Mouse (Mus musculus): Measurements from ENCODE around the gene Adamtsl4. TPM values are rescaled to one million over a fixed set of nuclear protein-coding genes. Genes with fewer than 3 reads are reported as not detected.

The Adamtsl4 gene
- polyA plus RNA-seq, 1 experiment from 2014 or later = 3.8 TPM

DNA sequence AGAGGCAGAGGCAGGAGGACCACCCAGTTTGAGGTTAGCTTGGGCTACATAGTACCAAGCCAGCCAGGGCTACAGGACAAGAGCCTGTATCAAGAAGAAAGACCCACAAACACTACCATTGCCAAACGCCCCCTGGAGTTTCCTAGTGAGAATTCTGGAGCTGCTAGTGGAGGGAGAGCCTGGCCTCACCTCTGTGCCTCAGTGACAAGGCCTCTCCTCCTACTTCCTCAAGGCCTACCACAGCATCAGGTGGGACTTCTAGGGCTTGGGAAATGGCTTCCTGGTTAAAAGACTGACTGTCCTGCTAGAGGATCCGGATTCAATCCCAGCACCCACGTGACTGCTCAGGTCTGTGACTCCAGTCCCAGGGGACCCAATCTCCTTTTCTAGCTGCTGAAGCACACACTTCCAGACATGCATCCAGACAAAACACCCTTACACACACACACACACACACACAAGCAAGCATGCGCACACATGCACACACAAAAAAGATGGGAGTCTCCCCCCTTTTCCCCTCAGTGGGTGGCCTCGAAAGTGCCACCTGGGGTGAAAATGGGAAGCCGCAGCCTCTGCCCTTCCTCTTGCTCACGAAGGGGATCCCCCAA, 35.4 kb downstream of the Adamtsl4 start:
- DNase-seq (ENCODE audit: low spot score) = no peak
- Histone ChIP-seq H3K36me3 (ENCODE audit: control insufficient read depth, insufficient read depth, low read length) (no peaks in the 10 kb centered on the region), H3K9ac (ENCODE audit: low read depth, low read length) (no peak overlapping the region), H3K27me3 (replicated peaks; ENCODE audit: control insufficient read depth, insufficient read depth, low read length) (no peaks in the 10 kb centered on the region), H3K27ac (replicated peaks; ENCODE audit: low read depth, low read length) (no peak overlapping the region), H3K4me2 (ENCODE audit: low read depth, low read length) (no peak overlapping the region), H3K4me3 (ENCODE audit: low read depth, low read length) (no peak overlapping the region), H3K4me1 (ENCODE audit: control insufficient read depth, insufficient read depth, low read length) (0 out of 2 replicates have a peak, but pooled peaks cover 4% of the 10 kb centered on the region), H3K9me3 (ENCODE audit: control insufficient read depth, low read length) (no peaks in the 10 kb centered on the region)
- 48% methylated on average over 7 of the region's 7 CpGs for WGBS
- no peak for ATAC-seq (ENCODE audit: low read depth)

DNA sequence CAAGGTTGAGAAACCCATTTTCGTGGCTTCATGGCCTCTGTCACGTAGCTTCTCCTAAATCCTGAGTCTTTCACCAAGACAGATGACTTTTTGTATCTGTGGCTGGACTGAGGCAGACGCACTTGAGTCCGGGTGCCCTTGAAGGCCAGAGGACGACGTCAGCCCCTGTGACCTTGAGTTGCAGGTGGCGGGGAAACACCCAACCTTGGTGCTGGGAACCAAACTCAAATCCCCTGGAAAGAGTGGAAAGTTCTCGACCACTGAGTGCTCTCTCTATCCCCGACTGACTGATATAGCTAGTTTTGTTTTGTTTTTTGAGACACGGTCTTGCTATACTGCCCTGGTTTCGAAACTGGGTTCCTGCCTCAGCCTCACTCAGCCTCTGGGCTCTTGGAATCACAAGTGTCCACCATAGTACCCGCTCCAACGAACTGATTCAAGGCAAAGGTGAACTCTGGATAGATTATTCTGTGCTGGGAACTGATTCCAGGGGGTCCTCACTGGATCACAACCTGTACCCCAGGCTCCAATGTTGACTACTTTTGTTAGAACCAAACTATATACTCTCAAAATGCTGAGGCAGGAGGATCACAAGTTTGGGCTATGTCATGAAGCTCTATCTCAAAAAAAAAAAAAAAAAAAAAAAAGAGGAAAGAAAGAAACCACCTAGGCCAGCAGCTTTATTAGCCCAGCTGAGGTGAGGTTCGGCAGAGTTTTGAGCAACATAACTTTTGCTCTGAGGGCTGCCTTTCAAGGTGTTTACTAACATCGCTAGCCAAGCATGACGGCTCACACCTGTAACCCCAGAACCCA, 36.1 kb downstream of the Adamtsl4 start:
- H3K27ac ChIP-seq (replicated peaks; ENCODE audit: low read depth, low read length) = peak overlapping the region; percentile 63

DNA sequence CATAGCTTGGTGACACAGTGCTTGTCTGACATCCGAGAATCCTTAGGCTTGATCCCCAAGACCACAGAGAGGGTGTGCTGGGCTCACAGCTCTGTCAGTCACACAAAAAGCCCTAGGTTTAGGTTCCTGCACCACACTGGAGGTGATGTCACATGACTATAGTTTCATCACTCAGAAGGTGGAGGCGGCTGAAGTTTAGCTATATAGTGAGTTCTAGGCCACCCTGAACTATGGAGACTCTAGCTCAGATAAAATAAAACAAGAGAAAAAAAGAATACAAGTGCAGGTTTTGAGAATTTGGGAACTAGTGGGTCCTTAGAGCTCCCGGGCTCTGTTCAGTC, 36.7 kb downstream of the Adamtsl4 start:
- Histone ChIP-seq H3K9me3 (ENCODE audit: control insufficient read depth, low read length) (no peaks in the 10 kb centered on the region), H3K27ac (replicated peaks; ENCODE audit: low read depth, low read length) (peak overlapping the region; percentile 63), H3K36me3 (ENCODE audit: control insufficient read depth, insufficient read depth, low read length) (no peaks in the 10 kb centered on the region), H3K4me3 (ENCODE audit: low read depth, low read length) (no peak overlapping the region), H3K4me2 (ENCODE audit: low read depth, low read length) (no peak overlapping the region), H3K27me3 (replicated peaks; ENCODE audit: control insufficient read depth, insufficient read depth, low read length) (no peaks in the 10 kb centered on the region), H3K4me1 (ENCODE audit: control insufficient read depth, insufficient read depth, low read length) (0 out of 2 replicates have a peak, but pooled peaks cover 4% of the 10 kb centered on the region), H3K9ac (ENCODE audit: low read depth, low read length) (no peak overlapping the region)
- DNase-seq (ENCODE audit: low spot score) (no peak), ATAC-seq (ENCODE audit: low read depth) (no peak)
- 84% methylated on average over 3 of the region's 3 CpGs for WGBS

More for the DNA sequence above, 36.1 kb downstream of the Adamtsl4 start:
- Histone ChIP-seq H3K36me3 (ENCODE audit: control insufficient read depth, insufficient read depth, low read length) (no peaks in the 10 kb centered on the region), H3K4me1 (ENCODE audit: control insufficient read depth, insufficient read depth, low read length) (0 out of 2 replicates have a peak, but pooled peaks cover 4% of the 10 kb centered on the region), H3K4me3 (ENCODE audit: low read depth, low read length) (no peak overlapping the region), H3K9me3 (ENCODE audit: control insufficient read depth, low read length) (no peaks in the 10 kb centered on the region), H3K9ac (ENCODE audit: low read depth, low read length) (no peak overlapping the region), H3K4me2 (ENCODE audit: low read depth, low read length) (no peak overlapping the region), H3K27me3 (replicated peaks; ENCODE audit: control insufficient read depth, insufficient read depth, low read length) (no peaks in the 10 kb centered on the region)
- no peak for ATAC-seq (ENCODE audit: low read depth)
- WGBS = 89% methylated on average over 16 of the region's 16 CpGs
- no peak for DNase-seq (ENCODE audit: low spot score)

DNA sequence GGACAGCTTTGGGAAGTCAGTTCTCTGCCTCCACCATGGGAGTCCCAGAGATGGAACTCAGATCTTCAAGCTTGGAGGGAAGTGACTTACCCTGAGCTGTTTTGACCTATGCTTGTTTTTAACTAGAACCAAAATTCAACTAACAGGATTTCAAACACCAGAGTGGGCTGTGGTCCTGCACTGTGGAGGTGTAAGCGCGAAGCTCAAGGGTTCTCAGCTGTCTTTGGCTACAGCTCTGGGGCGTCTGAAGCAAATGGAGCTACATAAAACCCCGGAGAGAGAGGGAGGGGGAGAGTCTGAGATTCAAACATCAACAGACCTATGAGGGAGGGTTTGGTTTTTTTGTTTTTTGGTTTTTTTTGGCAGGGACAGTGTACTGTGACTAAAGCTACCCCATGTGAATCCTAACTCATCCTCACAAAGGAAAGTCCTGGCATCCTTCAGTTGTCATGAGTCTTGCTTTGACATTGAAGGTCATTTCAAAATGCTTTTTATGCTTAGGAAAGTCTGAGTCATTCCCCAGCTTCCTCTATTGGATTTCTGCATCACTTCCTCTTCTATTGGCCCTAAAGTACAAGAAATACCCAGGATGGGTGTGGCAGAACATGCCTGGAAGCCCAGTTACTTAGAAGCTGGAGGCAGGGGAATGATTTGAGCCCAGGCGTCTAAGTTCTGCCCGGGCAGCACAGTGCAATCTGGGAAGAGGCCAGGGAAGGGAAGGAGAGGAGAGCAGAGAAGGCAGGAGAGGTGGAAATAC, 37.3 kb downstream of the Adamtsl4 start:
- peak overlapping the region; percentile 63 for H3K27ac ChIP-seq (replicated peaks; ENCODE audit: low read depth, low read length)

DNA sequence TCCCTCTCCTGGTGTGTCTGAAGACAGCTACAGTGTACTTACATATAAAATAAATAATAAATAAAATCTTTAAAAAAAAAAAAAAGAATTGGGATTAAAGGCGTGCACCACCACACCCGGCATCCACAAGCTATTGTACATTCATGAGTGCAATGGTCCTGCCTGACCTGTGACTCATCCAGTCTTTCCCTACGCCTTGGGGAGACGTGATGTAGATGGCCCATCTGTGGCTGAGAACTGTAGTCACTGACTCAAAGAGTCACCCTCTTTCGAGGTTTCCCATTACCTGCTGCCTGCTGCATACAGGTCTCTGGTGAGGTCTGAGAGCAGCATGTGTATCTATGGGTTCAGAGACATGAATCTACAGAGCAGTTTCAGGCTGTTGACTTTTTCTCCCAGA, 39.7 kb downstream of the Adamtsl4 start:
- ATAC-seq (ENCODE audit: low read depth) (no peak), DNase-seq (ENCODE audit: low spot score) (no peak)
- H3K36me3 ChIP-seq (ENCODE audit: control insufficient read depth, insufficient read depth, low read length) = no peaks in the 10 kb centered on the region
- H3K9me3 ChIP-seq (ENCODE audit: control insufficient read depth, low read length) = no peaks in the 10 kb centered on the region
- H3K4me2 ChIP-seq (ENCODE audit: low read depth, low read length) = no peak overlapping the region
- H3K27ac ChIP-seq (replicated peaks; ENCODE audit: low read depth, low read length) = no peak overlapping the region
- 0 out of 2 replicates have a peak, but pooled peaks cover 4% of the 10 kb centered on the region for H3K4me1 ChIP-seq (ENCODE audit: control insufficient read depth, insufficient read depth, low read length)
- WGBS = 91% methylated on average over 5 of the region's 5 CpGs
- no peaks in the 10 kb centered on the region for H3K27me3 ChIP-seq (replicated peaks; ENCODE audit: control insufficient read depth, insufficient read depth, low read length)
- no peak overlapping the region for H3K9ac ChIP-seq (ENCODE audit: low read depth, low read length)
- no peak overlapping the region for H3K4me3 ChIP-seq (ENCODE audit: low read depth, low read length)

More for the DNA sequence above, 37.3 kb downstream of the Adamtsl4 start:
- DNase-seq (ENCODE audit: low spot score) (peak; percentile 73), ATAC-seq (ENCODE audit: low read depth) (peak; percentile 35; the same call in 1 of the 2 replicates)
- 50% methylated on average over 6 of the region's 6 CpGs for WGBS
- 0 out of 2 replicates have a peak, but pooled peaks cover 4% of the 10 kb centered on the region for H3K4me1 ChIP-seq (ENCODE audit: control insufficient read depth, insufficient read depth, low read length)
- no peak overlapping the region for H3K4me2 ChIP-seq (ENCODE audit: low read depth, low read length)
- no peaks in the 10 kb centered on the region for H3K27me3 ChIP-seq (replicated peaks; ENCODE audit: control insufficient read depth, insufficient read depth, low read length)
- H3K9me3 ChIP-seq (ENCODE audit: control insufficient read depth, low read length) = no peaks in the 10 kb centered on the region
- no peak overlapping the region for H3K9ac ChIP-seq (ENCODE audit: low read depth, low read length)
- no peak overlapping the region for H3K4me3 ChIP-seq (ENCODE audit: low read depth, low read length)
- no peaks in the 10 kb centered on the region for H3K36me3 ChIP-seq (ENCODE audit: control insufficient read depth, insufficient read depth, low read length)

DNA sequence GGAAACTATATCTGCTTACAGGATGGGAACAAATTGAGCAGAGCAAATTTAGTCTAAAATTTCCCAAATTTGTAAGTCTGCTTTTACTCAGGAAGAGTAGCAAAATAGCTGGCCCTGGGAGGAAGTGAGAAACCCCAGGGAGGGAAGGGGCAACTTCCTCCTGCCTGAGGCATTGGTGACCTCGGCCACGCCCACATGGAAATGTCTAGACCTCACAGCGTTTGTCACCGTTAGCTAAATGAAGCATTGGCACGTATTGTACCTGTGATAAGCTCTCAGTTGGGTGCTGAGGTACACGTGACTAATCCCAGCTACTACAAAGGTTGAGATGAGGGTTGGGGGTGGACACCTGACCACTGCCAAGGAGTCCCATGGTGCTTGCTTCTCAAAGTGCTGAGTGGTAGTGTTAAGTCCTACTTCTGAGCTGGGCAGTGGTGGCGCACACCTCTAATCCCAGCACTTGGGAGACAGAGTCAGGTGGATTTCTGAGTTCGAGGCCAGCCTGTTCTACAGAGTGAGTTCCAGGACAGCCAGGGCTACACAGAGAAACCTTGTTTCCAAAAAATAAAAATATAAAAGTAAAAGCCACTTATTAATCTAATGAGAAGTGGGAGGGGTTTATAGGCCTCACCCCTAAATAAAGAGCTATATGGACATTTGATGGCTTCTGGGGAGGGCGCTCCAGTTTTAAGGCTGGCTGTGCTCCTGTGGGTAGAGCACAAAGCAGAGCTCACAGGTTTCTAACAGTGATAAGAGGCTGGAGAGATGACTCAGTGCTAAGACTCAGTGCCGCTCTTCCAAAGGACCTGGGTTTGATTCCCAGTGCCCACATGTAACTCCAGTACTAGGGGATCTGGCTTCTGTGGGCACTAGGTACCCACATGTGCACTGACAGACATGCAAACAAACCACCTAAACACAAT, 42.1 kb downstream of the Adamtsl4 start:
- no peaks in the 10 kb centered on the region for H3K9me3 ChIP-seq (ENCODE audit: control insufficient read depth, low read length)
- 55% methylated on average over 10 of the region's 10 CpGs for WGBS
- ATAC-seq (ENCODE audit: low read depth) = no peak
- H3K4me1 ChIP-seq (ENCODE audit: control insufficient read depth, insufficient read depth, low read length) = 0 out of 2 replicates have a peak, but pooled peaks cover under 1% of the 10 kb centered on the region
- H3K27me3 ChIP-seq (replicated peaks; ENCODE audit: control insufficient read depth, insufficient read depth, low read length) = no peaks in the 10 kb centered on the region
- H3K36me3 ChIP-seq (ENCODE audit: control insufficient read depth, insufficient read depth, low read length) = 0 out of 2 replicates have a peak, but pooled peaks cover 6% of the 10 kb centered on the region
- H3K9ac ChIP-seq (ENCODE audit: low read depth, low read length) = no peak overlapping the region
- H3K4me2 ChIP-seq (ENCODE audit: low read depth, low read length) = no peak overlapping the region
- no peak overlapping the region for H3K4me3 ChIP-seq (ENCODE audit: low read depth, low read length)
- no peak for DNase-seq (ENCODE audit: low spot score)
- no peak overlapping the region for H3K27ac ChIP-seq (replicated peaks; ENCODE audit: low read depth, low read length)

DNA sequence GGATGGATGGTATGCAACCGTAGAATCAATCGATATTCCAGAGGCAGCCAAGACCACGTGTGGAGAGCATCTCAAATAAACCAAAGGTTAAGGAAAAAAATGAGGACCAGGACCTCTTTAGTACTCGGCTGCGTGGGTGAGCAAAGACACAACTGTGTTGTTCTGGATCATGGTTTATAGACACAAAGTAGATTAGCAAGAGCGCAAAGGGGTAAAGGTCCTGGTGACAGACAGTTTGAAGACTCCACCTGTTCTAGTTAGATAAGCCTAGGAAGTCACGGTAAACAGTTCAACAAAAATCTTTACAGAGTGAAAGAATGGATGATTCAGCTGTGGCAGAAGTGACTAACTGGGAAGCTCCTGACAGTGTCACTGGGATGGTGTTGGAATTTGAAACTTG, 44.6 kb downstream of the Adamtsl4 start:
- 85% methylated on average over 7 of the region's 7 CpGs for WGBS
- no peak overlapping the region for H3K4me3 ChIP-seq (ENCODE audit: low read depth, low read length)
- H3K9ac ChIP-seq (ENCODE audit: low read depth, low read length) = no peak overlapping the region
- H3K9me3 ChIP-seq (ENCODE audit: control insufficient read depth, low read length) = no peaks in the 10 kb centered on the region
- H3K4me2 ChIP-seq (ENCODE audit: low read depth, low read length) = no peak overlapping the region
- H3K27ac ChIP-seq (replicated peaks; ENCODE audit: low read depth, low read length) = no peak overlapping the region
- no peak for ATAC-seq (ENCODE audit: low read depth)
- no peak for DNase-seq (ENCODE audit: low spot score)
- H3K27me3 ChIP-seq (replicated peaks; ENCODE audit: control insufficient read depth, insufficient read depth, low read length) = no peaks in the 10 kb centered on the region
- H3K4me1 ChIP-seq (ENCODE audit: control insufficient read depth, insufficient read depth, low read length) = no peaks in the 10 kb centered on the region
- peaks cover 18% of the 10 kb centered on the region; the same call in 1 of the 2 replicates for H3K36me3 ChIP-seq (ENCODE audit: control insufficient read depth, insufficient read depth, low read length)

DNA sequence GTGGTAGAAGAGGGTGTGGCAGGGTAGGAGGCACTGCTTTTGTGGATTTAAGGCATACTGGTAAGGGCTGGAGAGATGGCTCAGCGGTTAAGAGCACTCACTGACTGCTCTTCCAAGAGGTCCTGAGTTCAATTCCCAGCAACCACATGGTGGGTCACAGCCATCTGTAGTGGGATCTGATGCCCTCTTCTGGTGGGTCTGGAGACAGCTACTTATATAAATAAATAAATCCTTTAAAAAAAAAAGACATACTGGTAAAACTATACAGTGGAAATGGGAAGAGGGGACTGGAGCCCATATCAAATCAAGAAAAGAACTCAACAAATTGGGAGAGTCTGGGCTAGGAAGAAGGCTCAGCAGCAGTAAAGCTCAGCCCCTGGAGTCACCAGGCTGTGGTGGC, 48.0 kb downstream of the Adamtsl4 start:
- Histone ChIP-seq H3K4me2 (ENCODE audit: low read depth, low read length) (no peak overlapping the region), H3K4me1 (ENCODE audit: control insufficient read depth, insufficient read depth, low read length) (no peaks in the 10 kb centered on the region), H3K36me3 (ENCODE audit: control insufficient read depth, insufficient read depth, low read length) (peaks cover 47% of the 10 kb centered on the region), H3K27me3 (replicated peaks; ENCODE audit: control insufficient read depth, insufficient read depth, low read length) (no peaks in the 10 kb centered on the region), H3K27ac (replicated peaks; ENCODE audit: low read depth, low read length) (no peak overlapping the region), H3K4me3 (ENCODE audit: low read depth, low read length) (no peak overlapping the region), H3K9me3 (ENCODE audit: control insufficient read depth, low read length) (no peaks in the 10 kb centered on the region), H3K9ac (ENCODE audit: low read depth, low read length) (no peak overlapping the region)
- 89% methylated on average over 1 of the region's 1 CpGs for WGBS
- DNase-seq (ENCODE audit: low spot score) (no peak), ATAC-seq (ENCODE audit: low read depth) (no peak)
